Mouse (Mus musculus): ENCODE measurements around the gene Ube4b.

- no peak for TF ChIP-seq MAFK (IDR thresholded peaks at IDR 0.05; ENCODE audit: borderline replicate concordance, low read depth, low read length)
- TF ChIP-seq TAL1 (IDR thresholded peaks at IDR 0.05; ENCODE audit: low read length) = no peak
- TF ChIP-seq ELF1 (IDR thresholded peaks at IDR 0.05; ENCODE audit: low read depth, low read length) = no peak
Observed at GRCm38 (mm10) chr4:149322286-149322685, 104.3 kb downstream of the Ube4b start.

Data from MEL (cell line).